Mouse (Mus musculus): ENCODE data around the gene Epb41l3.

The Epb41l3 gene

DNA sequence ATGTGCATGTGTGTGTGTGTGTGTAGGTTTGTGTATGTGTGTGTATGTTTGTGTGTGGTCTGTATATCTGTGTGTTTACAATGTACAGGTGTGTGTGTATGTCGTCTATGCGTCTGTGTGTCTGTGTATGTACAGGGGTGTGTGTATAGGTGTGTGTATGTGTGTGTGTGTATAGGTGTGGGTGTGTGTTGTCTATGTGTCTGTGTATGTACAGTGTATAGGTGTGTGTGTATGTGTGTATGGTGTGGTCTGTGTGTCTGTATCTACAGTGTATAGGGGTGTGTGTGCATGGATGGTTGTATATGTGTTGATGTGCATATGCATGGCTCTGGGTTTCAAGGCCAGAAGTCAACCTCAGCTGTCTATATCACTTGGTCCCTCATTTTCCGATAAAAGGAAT is 161.7 kb downstream of the Epb41l3 start:
- TF ChIP-seq GATA4 (IDR thresholded peaks at IDR 0.05; ENCODE audit: insufficient replicate concordance, low read length), result no peak

DNA sequence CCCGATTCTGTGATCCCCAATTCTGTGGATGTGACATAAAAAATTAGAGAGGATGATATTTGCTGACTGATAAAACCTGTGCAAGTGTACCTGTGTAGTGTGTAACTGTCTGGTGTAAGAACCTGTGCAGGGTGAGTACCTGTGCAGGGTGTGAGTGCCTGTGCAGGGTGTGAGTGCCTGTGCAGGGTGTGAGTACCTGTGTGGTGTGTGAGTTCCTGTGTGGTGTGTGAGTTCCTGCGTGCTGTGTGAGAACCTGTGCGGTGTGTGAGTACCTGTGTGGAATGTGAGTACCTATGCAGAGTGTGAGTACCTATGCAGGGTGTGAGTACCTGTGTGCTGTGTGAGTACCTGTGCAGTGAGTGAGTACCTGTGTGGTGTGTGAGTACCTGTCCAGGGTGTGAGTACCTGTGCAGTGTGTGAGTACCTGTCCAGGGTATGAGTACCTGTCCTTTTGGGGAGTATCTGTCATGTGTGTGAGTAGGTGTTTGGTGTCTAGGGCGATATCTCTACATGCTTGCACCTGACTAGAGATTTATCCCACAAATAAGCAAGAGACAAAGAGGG is 163.4 kb downstream of the Epb41l3 start:
- no peak for TF ChIP-seq GATA4 (IDR thresholded peaks at IDR 0.05; ENCODE audit: insufficient replicate concordance, low read length)

DNA sequence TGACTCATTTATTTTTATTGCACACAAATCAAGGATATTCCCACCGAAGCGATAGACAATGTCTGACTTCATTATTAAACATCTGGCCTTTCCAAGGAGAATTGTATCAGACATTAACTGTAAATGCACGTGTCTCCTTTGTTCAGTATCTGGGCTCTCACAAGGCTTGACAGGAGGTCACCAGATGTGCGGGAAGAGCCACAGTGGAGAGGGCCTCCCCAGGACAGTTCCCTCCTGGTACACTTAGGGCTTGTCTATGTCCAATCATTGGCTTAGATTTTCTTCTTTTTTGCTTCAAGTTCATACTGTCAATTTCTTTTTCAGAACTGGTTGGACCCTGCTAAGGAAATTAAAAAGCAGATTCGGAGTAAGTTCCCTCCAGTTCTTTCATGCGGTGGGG is 163.9 kb downstream of the Epb41l3 start:
- TF ChIP-seq GATA4 (IDR thresholded peaks at IDR 0.05; ENCODE audit: insufficient replicate concordance, low read length), result no peak

DNA sequence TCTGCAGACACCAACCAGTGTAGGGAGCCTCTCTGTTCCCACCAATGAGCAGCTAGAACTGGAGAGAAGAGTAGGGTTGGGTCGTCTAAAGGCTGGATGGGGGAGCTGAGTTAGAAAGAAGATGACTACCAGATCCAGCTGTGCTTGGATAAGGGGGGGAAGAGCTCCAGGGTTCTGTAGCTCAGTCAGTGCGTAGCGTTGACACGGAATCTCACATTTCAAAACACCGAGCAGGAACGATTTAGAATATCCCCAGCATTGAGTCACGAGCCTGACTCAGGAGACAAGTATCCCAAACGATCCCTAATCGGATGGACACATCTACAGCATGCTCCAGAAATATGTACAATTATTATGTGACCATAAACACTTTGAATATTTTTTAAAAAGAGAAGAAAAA is 180.4 kb downstream of the Epb41l3 start:
- TF ChIP-seq GATA4 (IDR thresholded peaks at IDR 0.05; ENCODE audit: insufficient replicate concordance, low read length), result no peak

DNA sequence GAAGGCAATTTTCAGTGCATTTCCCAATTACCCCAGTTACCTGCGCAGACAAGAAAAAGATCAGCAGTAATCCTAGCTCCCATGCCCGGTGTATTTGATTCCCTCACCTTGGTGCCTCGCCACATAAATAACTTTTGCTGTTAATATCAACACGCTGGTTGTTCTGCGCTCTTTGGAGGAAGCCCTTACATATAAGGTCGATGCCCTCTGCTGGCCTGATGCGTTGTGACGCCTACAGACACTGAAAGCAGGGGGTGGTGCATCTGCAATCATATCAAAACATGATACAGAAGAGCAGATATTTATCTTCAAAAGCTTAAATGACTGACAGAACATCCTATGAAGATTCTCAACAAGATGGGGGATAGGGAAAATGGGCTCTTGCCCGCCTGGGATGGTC is 181.0 kb downstream of the Epb41l3 start:
- no peak for TF ChIP-seq GATA4 (IDR thresholded peaks at IDR 0.05; ENCODE audit: insufficient replicate concordance, low read length)

DNA sequence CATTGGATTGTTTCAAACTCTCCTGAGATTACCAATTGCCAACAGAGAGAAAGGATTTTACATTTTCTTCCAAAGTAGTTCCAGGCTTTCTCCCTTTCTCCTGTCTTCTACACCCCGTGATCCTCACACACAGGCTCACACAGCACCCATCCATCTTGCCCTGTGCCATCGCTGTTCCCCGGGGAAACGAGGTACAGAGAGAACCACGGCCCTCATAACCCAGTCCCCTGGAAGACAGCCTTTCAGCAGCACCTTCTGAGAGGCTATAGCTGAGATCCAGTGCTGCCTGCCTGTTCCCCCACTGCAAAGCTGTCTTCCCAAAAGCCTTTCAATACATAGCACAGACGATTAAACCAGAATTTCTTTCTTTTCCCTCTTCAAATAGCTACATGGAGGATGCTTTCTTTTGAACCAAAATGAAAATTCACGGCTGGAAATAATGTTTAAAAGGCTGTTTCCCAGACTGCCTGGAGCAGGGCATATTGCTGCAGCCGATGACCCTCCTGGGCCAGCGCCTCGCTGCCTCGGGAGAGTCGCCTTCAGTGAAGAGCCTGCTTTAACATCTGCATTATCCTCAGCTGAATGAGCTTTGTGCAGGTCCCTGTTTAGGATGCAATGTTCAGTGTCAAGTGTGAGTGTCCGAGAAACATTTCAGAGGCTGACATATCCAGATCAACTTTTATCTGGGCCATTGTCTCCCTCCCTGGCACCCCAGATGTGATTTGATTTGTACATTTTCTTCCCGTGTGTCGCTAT is 188.5 kb downstream of the Epb41l3 start:
- no peak for TF ChIP-seq GATA4 (IDR thresholded peaks at IDR 0.05; ENCODE audit: insufficient replicate concordance, low read length)

DNA sequence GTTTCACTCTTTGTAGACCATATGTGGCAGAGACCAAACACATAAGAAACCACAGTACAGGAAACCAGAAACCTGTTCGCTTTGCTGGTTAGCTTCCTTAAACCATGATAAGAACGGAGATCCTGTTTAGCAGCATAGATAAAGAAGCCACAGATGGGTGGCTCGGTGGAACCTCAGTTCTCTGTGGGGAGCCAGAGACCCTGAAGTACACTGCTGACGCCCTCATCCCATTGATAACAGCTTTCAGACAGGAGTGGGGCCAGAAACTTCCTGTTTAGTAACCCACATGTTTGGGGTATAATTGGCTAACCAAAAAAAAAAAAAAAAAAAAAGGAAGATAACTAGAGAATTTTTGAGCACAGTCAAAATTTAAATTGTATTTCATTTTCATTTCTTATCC is 189.7 kb downstream of the Epb41l3 start:
- TF ChIP-seq GATA4 (IDR thresholded peaks at IDR 0.05; ENCODE audit: insufficient replicate concordance, low read length), result no peak

DNA sequence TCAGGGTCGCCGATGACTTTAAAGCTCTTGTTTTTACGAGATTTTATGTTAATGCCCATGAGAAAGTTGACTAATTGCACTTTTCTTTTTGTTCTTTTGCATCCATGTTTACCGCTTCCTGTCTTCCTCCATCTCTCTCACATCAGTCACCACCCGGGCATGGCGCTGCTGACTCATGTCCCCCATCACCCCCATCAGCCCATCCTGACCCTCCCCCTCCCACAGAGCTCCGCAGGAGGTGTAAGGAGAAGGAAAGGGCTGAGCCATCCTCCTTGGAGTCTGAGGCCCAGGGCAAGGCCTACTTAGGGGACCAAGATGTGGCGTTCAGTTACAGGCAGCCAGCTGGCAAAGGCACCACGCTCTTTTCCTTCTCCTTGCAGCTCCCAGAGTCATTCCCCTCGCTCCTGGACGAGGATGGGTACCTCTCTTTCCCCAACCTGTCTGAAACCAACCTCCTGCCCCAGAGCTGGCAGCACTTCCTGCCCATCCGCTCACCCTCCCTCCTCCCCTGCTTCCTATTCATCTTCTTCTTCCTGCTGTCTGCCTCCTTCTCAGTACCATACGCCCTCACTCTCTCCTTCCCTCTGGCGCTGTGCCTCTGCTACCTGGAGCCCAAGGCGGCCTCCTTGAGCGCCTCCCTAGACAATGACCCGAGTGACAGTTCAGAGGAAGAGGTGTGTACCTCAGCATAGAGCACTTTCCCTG is 190.4 kb downstream of the Epb41l3 start:
- TF ChIP-seq GATA4 (IDR thresholded peaks at IDR 0.05; ENCODE audit: insufficient replicate concordance, low read length), result no peak

DNA sequence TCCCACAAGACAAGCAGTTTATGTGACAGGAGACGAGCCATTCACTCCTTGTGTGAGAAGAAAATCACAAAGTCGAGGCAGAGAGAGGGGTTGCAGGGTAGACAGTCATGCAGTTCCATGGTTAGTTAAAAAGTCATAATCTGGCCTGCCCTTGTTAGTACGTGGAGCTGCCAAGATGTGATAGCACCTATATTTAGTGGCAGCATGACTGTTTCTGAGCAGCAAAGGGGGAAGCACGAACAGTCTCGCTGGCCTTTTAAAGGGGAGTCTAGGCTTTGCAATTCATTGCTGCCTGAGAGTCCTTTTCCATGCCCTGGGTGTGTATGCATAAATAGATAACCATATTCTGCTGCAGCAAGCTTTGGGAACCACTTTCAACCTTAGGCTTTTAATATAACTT is 191.5 kb downstream of the Epb41l3 start:
- TF ChIP-seq GATA4 (IDR thresholded peaks at IDR 0.05; ENCODE audit: insufficient replicate concordance, low read length), result no peak

DNA sequence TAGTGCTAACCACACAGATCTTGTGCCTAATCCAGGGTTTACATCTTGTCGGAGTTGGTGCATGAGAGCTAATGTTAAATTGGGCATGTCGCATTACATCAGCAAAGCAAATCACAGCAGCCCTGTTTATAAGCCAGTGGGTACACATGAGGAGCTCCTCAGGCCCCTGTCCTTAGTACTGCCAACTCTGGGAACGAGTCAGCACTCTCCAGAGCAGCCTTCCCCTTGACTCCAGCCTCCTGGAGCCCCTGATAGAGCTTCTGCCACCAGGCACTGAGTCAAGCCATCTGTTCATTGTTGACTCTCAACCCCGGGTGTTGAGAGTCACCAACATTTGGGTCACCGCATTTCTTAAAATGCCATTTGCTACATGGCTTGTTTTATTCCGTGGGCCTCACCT is 192.0 kb downstream of the Epb41l3 start:
- no peak for TF ChIP-seq GATA4 (IDR thresholded peaks at IDR 0.05; ENCODE audit: insufficient replicate concordance, low read length)

DNA sequence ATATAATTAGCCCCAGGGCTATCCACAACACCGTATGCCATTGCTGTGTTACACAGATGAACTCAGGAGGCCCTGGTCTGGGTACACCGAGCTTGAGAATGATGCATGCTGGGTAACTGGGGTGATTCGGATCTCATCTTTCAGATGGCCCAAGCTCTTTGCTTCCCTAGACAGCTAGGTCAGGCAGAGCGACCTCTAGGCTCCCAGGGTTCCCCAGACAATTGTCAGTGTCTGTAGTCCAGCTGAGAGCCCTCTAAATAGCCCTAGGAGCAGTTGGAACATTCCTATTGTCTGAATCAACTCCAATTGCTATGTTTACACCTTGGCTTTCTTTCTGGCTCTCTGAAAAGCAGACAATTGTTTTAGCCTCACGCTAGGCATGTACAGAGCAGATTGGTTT is 201.9 kb downstream of the Epb41l3 start:
- no peak for TF ChIP-seq GATA4 (IDR thresholded peaks at IDR 0.05; ENCODE audit: insufficient replicate concordance, low read length)

DNA sequence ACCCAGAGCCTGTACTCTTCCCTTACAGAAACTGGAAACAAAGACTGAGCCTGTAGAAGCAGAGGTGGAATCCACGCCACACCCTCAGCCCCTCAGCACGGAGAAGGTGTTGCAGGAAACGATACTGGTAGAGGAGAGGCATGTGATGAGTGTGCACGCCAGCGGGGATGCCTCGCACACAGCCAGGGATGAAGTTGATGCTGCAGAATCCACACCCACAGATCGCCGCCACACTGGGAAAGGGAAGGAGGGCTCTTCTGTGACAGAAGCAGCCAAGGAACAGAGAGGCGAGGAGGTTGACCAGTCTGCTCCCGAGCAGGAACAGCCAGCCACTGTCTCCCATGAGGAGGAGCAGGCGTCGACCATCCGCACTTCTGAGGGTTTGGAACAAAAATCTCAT is 209.0 kb downstream of the Epb41l3 start:
- no peak for TF ChIP-seq GATA4 (IDR thresholded peaks at IDR 0.05; ENCODE audit: insufficient replicate concordance, low read length)

DNA sequence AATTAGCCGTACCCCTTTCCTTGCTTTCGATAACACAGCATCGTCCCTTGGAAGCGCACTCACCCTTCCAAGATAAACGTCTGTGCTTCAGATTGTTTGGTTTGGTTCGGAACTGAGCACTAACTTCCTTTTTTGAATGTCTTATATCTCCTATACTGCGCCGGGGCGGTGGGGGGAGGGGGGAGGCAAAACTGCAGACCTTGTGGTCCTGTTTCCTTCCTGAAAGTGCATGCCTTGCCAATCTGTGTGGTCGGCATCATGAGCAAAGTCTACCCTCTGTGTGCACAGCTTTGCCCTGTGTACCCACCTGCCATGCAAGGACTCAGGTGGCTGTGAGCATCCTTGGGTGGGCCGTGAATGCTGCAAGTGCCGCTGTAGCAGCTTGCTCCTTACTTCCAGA is 212.6 kb downstream of the Epb41l3 start:
- no peak for TF ChIP-seq GATA4 (IDR thresholded peaks at IDR 0.05; ENCODE audit: insufficient replicate concordance, low read length)

DNA sequence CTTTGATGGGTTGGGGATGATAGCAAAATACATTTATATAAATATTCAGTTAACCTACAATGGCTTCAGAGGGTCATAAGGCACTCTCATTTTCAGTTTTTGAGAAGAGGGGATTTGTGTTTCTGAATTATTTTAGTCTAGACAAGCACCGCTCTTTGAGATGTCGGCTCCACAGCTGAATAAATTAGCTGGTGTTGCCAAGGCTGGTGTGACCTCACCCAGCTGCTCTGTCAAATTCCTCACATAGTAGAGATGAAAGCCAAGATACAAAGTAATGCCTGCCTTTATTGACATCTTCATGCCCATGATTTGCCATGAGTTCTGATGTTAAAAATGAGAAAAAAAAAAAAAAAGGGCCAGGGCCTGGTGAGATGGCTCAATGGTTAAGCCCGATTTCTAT is 214.8 kb downstream of the Epb41l3 start:
- TF ChIP-seq GATA4 (IDR thresholded peaks at IDR 0.05; ENCODE audit: insufficient replicate concordance, low read length), result no peak

DNA sequence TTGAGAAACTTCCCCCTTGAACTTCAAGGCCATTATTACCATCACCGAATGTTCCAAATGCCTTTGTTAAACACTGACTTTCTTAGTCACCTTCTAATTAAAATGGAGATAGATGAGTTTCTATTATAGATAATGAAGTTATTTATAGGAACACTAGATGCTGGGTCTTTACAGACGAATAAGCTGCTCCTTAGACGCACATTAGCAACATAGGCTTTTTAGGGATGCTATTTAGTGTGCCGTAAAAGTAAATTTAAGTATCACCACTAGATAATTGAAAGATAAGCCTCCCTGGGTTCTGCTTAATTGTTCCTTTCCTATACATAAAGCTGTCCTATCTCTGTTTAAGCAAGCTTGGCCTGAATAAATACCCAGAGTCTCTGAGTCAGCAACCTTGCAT is 226.1 kb downstream of the Epb41l3 start:
- TF ChIP-seq GATA4 (IDR thresholded peaks at IDR 0.05; ENCODE audit: insufficient replicate concordance, low read length), result no peak

DNA sequence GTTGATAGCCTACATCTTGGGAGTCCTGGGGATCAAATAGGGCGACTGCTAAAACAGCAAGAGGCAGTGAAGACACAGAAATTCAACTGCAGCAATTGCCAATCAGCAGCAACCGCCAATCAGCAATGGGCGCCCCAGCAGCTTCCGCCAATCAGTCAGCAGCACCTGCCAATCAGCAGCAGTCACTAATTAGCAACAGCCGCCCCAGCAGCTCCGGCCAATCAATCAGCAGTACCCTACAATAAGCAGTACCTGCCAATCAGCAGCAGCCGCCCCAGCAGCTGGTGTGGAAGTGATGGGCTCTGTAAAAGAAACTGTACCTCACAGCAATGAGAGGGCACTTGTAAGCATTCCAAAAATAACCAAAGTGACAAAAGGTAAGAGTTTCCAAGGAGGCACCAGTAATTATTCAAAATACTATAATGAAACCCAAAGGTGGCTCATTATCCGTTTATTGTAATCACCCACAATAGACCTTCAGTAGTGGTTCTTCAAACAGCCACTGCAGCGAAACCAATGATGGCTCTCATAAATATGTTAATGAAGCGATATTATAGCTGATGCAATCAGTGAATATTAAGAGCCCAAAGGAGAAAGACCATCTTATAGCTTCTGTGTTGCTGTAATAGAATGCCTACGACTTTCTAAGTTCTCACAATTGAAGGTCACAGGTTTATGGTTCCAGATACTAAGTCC is 228.2 kb downstream of the Epb41l3 start:
- TF ChIP-seq GATA4 (IDR thresholded peaks at IDR 0.05; ENCODE audit: insufficient replicate concordance, low read length), result no peak

Data from liver, adult (tissue).